ENCODE assay signal across 19 mouse cellular contexts in the genomic region with DNA sequence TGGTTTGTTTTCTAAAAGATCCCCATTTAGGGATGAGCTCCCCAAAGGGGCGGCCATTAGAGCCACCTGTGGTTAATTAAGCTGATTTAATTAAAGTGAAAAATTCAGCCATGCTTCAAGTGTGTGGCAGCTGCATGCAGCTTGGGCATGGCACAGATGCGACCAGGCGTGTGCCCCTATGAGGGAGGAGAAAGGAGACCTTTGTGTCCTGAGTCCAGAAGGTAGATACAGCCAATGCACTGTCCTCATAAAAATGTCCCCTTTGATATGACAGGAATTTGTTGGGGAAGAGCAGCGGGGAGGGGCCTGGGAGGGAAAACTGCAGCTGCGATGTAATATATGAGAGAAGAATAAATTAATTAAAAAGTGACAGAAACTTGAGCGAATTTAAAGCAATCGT.
DNase-seq lines count a peak whose midpoint lies in the region; ATAC-seq and TF ChIP-seq lines count a peak whose summit lies in the region.
"Had no signal": no experiment of that assay in that cellular context is flagged by ENCODE, and none has a peak within 500 bp of the region (broad histone marks: within the 10 kb centered on the region; RNA-seq: fewer than 3 reads in every experiment).

No protein-coding gene starts in this region.

- peaks cover 21% of the 10 kb centered on the region for H3K4me1 ChIP-seq in heart, embryonic 11.5 days (ENCODE audit: control insufficient read depth, insufficient read depth, low read length)
- H3K4me1 ChIP-seq in heart, postnatal 0 days (ENCODE audit: control insufficient read depth, insufficient read depth) = peaks cover 19% of the 10 kb centered on the region

- H3K27ac ChIP-seq in heart, embryonic 11.5 days (ENCODE audit: low read depth, low read length) = peak overlapping the region; percentile 32; the same call in 1 of the 2 replicates
- peak overlapping the region; percentile 77 for H3K27ac ChIP-seq in heart, postnatal 0 days (ENCODE audit: low read depth)
- H3K27ac ChIP-seq: embryonic facial prominence, embryonic 10.5 days; hindbrain, embryonic 10.5 days; hindbrain, embryonic 15.5 days had no signal

- H3K27me3 ChIP-seq in heart, embryonic 11.5 days (ENCODE audit: control insufficient read depth, insufficient read depth, low read length) = no peaks in the 10 kb centered on the region
- no peaks in the 10 kb centered on the region for H3K27me3 ChIP-seq in heart, postnatal 0 days (ENCODE audit: control insufficient read depth, insufficient read depth, low read length)
- H3K27me3 ChIP-seq: hindbrain, embryonic 15.5 days had no signal

- no peak for ATAC-seq in heart, embryonic 11.5 days (replicated peaks; ENCODE audit: insufficient number of reproducible peaks, low FRiP score, low TSS enrichment)
- no peak for ATAC-seq in heart, postnatal 0 days (ENCODE audit: insufficient read depth, low read depth)
- ATAC-seq: forebrain, postnatal 0 days; inflammation-experienced regulatory T-cells, adult 6 months; intestine, postnatal 0 days had no signal

- 78% methylated on average over 7 of the region's 7 CpGs for WGBS in heart, embryonic 11.5 days (ENCODE audit: insufficient replicate concordance)
- WGBS in heart, postnatal 0 days = 79% methylated on average over 7 of the region's 7 CpGs

- DNase-seq in heart, adult 18-20 months = no peak
- no peak for DNase-seq in heart, postnatal 0 days (ENCODE audit: low spot score)
- DNase-seq in heart, postnatal 10 days = no peak
- peak; percentile 73 for DNase-seq in retina, postnatal 1 day
- DNase-seq in retina, embryonic 14.5 days (ENCODE audit: low spot score) = no peak
- DNase-seq in gastrocnemius, postnatal 14 days = no peak
- DNase-seq: adrenal gland, adult 8-10 months; adrenal gland, postnatal 36 days; cerebellum, adult 2 months; cerebellum, postnatal 10 days; forebrain, postnatal 0 days; gastrocnemius, postnatal 25 days; kidney, adult 9 months had no signal

- no peak overlapping the region for H3K4me3 ChIP-seq in heart, embryonic 11.5 days (ENCODE audit: low read depth, low read length)
- no peak overlapping the region for H3K4me3 ChIP-seq in heart, postnatal 0 days (ENCODE audit: low read depth, low read length)
- H3K4me3 ChIP-seq: embryonic facial prominence, embryonic 10.5 days; hindbrain, embryonic 10.5 days; hindbrain, embryonic 15.5 days had no signal

- H3K4me2 ChIP-seq in heart, embryonic 11.5 days = no peak overlapping the region
- H3K4me2 ChIP-seq in heart, postnatal 0 days (ENCODE audit: low read depth, low read length) = no peak overlapping the region
- H3K4me2 ChIP-seq: hindbrain, embryonic 15.5 days had no signal

- no peak overlapping the region for H3K9ac ChIP-seq in heart, embryonic 11.5 days (ENCODE audit: low read depth, low read length)
- H3K9ac ChIP-seq in heart, postnatal 0 days (replicated peaks; ENCODE audit: low read depth, low read length) = no peak overlapping the region; the same call in 1 of the 2 replicates
- H3K9ac ChIP-seq: forebrain, postnatal 0 days; hindbrain, embryonic 15.5 days had no signal

- TF ChIP-seq CTCF in heart, postnatal 0 days (IDR thresholded peaks at IDR 0.05; ENCODE audit: low read depth) = no peak

- intact Hi-C loops in heart, postnatal 10 days (cut with DNase I) = no loop called here
- intact Hi-C loops in gastrocnemius, postnatal 14 days (cut with DNase I; ENCODE audit: low total_unique reads) = no loop called here

- TF ChIP-seq EP300 in heart, postnatal 0 days (IDR thresholded peaks at IDR 0.05; ENCODE audit: low read depth) = no peak

- peaks cover 5% of the 10 kb centered on the region; the same call in 1 of the 2 replicates for H3K36me3 ChIP-seq in heart, embryonic 11.5 days (ENCODE audit: control insufficient read depth, insufficient read depth, low read length)
- H3K36me3 ChIP-seq in heart, postnatal 0 days (replicated peaks; ENCODE audit: control insufficient read depth, insufficient read depth, low read length) = peaks cover 55% of the 10 kb centered on the region

- no peaks in the 10 kb centered on the region for H3K9me3 ChIP-seq in heart, embryonic 11.5 days (replicated peaks; ENCODE audit: control insufficient read depth, low read length)
- no peaks in the 10 kb centered on the region for H3K9me3 ChIP-seq in heart, postnatal 0 days (replicated peaks; ENCODE audit: control insufficient read depth, low read length)
- H3K9me3 ChIP-seq: embryonic facial prominence, embryonic 10.5 days; hindbrain, embryonic 10.5 days; hindbrain, embryonic 15.5 days had no signal
